Mouse (Mus musculus) natural killer cell, adult 2 months (primary cell): ENCODE results near the gene Muc4.

Experiments
- DNase-seq, 2 experiments: peaks; one replicate each; pipeline ENCODE4 v3.0.0; 2022; ENCODE audit warnings: low spot score in 2 of 2

The Muc4 gene

DNA sequence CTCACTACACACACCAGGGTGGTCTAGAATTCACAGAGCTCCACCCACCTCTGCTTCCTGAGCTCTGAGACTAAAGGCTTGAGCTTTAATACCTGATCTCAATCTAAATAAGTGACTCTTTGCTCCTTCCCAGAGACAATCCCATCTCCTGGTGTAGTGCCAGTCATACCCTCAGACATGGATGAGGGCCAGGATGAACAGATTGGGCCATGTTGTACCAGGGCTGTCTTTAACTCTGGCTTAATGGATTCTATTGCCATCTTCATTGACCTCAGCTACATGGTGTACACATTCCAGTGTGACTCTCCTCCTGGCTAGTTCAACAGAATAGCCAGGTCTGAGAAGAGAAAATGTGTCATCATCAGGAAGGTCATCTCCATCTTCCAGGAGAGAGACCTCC lies 9.2 kb upstream of the Muc4 start:
- no peak for DNase-seq

DNA sequence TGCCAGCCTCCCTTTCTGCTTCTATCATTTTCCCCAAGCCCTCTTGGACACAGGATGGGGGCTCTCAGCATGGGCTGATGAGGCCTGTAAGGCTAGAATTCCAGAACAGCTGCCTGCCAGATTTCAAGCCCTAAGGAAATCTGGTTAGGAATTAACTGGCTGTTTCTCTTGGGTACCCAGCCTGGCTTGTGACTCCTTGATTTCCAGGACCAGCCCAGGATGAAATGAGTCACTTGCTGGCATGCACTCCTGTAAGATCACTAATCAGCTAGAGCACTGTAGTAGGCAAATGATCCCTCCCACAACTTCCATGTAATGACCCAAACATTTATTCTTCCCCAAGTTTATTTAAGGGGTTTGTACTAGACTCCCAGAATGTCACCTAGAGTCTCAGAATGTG lies 7.4 kb upstream of the Muc4 start:
- no peak for DNase-seq

DNA sequence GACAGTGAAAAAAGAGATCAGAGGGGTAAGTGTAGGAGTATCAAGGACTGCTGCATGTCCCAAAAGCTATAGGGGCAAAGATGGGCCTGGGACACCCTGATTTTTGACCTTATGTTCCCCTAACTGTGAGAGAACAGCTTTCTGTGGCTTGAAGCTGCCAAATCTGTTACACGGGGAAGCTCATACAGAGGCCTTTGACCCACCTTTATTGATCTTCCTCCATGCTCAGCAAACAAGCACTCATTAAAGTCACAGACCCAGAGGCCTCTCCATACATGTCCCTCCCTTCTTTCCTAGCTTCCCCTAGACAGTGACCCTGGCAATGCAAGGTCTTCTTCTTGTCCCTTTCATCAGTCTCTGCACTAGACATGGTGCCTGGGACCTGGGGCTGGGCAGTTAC lies 7.0 kb upstream of the Muc4 start:
- no peak for DNase-seq

DNA sequence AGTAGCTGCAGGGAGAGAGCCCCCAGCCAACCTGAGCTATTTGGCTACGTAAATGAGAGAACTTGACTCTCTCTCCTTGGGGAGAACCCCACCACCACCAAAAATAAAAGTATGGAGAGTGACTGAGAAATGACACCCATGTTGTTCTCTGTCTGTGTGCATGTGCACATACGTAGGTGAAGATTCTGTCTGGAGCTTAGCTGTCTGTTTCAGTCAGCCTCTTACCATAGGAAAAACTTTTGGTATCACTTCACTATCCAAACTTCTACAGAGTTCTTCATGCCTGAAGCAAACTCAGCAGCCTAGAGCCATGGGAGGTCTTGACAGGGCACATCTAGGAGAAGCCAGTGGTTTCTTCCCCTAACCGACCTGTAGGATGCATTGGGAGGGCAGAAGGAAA lies 2.5 kb upstream of the Muc4 start:
- DNase-seq: no peak

DNA sequence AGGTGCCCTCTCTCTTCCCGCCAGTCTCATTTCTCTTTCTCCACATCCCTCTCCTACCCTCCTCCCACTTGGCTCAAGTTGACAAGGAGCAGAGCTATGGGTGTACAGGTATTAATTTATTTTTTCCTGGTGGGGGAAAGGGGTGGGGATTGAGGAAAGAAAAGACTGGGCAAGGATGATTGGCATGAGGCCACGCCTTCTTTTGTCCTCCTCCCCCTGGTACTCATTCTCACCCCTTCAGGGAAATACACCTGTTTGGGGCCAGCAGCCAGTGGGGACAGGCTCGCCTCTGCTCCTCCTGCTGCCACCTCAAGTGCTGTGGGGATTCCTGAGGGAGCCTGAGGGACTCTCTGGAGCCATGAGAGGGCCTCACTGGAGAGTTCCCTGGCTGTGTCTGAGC lies 336 bp downstream of the Muc4 start:
- DNase-seq: no peak

DNA sequence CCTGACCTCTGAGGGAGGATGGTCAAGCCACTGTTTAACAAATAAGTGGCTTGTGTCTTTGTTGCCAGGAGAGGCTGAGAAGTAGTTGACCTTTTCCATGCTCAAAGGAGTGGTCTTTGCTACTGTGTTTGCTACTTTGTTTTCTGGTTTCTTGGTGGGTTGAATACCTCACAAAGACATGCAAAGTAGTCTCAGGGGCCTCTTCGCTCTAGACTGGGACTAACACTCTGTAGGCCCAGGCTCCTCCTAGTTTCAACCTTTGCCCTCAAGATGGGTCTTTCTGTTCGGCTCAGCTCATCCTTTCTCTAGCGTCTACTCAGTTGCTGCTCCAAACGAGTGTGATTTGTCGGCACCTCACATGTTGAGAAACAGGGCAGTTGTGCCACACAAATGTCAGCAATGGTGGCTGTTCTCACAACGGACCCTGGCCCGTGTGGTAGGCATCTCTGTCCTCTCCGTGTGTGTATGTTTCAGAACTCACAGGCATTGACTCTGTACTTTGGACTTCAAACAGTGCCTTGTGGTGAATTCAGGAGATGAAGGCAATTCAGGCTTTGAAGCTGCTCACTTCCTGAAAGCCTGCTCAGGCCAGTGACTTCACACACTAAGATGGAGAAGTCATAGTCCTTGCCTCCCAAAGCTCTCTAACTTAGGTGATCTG lies 4.4 kb downstream of the Muc4 start:
- DNase-seq: no peak

DNA sequence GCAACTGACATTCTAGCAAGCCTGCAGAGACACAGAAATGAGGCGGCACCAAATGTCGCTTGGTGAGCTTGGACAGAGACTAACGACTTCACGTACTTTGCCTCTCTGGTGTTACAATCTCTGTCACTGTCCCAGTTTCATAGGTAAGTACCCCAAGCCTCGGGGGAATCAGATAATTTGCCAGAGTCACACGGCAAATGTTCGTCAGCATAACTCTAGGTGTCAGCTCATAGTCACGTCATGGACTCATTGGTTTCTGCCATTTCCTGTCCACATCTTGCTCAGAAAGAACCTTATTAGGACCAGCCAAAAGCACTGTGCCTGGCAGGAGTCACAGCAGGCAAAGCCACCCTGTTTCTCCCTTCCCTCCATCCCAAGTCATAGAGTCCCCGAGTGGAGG lies 5.7 kb downstream of the Muc4 start:
- peak; percentile 42 to 72 for DNase-seq

DNA sequence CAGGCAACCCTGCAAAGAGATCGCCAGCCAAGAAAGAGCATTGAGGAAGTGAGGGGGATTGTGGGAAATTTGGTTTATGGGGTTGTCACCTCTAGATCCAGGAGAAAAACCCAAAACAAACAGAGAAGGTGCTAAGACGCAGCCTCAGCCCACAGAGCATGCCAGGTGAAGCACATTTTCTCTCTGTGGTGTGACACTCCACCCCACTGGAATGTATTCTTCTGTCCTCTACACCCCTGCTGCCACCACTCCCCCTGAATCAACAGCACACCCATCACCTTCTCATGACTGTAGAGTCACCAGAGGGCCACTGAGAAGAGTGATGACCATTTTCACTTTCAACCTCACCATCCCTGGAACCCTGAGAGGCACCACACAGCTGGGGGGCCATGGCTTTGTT lies 7.0 kb downstream of the Muc4 start:
- DNase-seq: peak; percentile 29 to 65

DNA sequence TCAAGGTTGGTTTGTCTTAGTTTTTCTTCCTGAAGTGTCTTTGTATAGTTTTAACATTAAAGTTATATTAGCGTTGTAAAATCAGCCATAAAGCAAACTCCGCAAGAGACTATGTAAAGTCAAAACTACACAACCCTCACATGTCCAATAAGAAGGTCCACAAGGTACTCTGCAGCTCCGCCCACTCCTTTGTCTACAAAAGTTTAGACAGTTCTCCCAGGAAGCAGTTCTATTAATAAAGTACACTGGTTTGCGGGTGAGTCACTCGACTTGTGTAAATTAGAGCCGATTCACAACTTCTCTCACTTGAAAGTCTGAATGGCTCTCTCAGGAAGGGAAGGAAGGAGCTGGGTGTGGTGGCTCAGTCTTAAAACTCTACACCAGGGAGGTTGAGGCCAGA lies 10.2 kb downstream of the Muc4 start:
- no peak for DNase-seq

DNA sequence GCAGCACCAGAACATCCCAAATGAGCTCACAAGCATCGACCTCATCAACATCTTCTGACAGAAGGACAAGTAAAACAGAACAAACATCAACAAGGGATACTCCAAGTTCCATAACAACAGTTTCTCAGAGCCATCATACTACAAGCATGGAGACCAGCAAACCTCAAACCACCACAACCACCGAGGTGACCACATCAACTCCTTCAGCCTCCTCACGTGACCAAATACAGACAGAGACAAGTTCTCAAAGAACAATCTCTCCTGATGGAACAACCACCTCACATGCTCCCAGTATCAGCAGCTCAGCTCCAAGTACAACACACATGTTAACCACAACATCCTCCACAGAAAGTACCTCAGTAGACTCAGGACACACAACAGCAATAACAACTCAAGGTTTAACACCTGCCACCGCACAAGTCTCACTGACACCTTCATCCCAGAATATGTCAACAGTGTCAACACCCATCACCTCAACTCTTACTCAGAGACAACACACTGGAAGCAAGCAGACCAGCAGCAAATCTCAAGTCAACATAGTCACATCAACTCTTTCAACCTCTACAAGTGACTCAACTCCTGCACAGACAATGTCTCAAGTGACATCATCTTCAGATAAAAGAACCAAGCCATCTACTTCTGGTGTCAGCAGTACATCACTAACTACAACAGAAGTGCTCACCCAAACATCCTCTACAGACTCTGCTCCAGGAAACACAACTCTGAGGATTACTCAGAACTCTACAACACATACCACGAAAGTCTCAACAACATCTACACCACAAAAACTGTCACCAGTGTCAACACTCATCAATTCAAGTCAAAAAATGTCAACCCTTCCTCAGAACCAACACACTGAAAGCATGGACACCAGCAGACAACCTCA lies 14.8 kb downstream of the Muc4 start:
- peak; percentile 31 to 47 for DNase-seq

DNA sequence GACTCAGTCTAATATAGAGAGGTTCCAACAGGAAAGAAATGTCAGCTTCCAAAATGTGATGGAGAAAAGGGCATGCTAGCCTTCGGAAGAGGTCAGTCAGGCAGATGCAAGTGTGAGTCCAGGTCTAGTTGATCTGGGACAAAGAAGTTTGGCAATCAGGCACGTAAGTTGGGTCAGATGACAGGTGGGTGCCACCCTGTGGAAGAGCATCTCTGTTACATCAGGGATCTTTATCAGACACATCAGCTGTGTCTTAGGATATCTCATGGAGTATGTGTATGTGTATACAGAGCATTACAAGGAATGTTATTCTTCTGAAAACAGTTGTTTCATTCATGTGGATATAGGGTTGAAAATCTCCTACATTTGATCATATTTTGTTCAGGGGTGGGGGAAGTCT lies 28.9 kb downstream of the Muc4 start:
- DNase-seq: no peak

DNA sequence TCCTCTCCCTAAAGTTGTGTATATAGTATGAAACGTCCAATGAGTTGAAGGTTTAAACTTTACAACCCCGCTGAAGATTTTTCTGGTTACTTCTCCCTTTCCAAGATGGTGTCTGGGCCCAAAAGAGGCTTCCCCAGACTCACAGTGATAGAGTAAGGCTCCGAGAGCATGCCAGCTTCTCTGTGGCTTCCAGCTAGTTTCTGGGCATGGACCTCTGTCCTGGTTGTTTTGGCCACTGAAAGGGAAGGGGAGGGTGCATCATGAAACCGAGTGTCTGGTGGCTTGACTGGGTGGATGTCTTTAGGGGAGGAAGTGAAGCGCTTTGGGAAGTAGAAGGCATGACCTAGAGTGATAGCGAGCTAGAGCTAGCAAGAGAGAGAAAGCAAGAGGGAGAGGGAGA lies 29.3 kb downstream of the Muc4 start:
- DNase-seq: no peak

DNA sequence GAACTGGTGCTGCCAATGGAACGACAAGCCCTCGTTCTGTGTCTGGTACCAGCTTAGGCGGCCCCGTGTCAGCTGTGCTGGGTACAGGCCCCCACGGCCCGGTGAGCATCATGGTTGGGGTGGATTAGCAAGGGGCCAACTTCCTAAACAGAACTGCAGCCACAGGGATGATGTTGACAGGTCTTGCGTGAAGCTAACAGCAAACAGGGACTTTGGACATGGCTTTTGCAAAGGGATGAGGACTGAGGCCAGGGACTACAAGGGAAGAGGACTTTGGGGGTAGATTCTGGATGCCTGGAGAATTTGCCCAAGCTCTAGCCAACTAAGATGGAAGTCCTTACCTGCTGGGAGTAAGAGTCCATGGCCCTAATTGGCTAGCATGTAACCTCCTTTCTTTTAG lies 31.2 kb downstream of the Muc4 start:
- DNase-seq: no peak

DNA sequence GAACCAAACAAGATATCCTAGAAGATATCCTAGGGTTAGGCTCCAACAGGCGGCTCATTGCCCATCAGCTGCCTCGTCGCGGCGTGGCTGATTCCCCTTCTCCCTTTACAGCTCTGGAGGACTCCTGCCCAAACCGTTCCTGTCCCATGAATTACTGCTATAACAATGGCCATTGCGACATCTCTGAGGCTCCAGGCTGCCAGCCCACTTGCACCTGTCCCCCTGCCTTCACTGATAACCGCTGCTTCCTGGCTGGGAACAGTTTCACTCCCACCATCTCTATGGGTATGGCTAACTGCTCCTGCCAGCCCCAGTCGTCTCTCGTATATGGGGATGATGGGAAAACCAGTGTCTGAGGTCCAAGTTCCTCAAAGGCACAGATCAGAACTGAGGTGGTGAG lies 41.0 kb downstream of the Muc4 start:
- no peak for DNase-seq

DNA sequence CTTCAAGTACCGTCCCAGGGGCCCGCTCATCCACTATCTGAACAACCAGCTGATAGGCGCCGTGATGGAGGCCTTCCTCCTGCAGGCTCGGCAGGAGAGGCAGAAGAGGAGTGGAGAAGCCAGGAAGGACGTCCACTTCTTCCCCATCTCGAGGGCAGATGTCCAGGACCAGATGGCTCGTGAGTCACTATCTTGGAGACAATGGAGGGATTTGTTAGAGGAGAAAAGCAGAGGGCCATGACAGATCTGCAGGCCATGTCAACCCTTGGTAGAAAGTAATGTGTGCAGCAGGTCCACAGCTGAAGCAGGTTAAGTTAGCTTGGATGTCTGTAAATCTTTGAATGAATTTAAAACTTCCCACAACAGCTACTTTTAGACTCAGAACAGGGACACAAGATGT lies 43.3 kb downstream of the Muc4 start:
- DNase-seq: no peak

DNA sequence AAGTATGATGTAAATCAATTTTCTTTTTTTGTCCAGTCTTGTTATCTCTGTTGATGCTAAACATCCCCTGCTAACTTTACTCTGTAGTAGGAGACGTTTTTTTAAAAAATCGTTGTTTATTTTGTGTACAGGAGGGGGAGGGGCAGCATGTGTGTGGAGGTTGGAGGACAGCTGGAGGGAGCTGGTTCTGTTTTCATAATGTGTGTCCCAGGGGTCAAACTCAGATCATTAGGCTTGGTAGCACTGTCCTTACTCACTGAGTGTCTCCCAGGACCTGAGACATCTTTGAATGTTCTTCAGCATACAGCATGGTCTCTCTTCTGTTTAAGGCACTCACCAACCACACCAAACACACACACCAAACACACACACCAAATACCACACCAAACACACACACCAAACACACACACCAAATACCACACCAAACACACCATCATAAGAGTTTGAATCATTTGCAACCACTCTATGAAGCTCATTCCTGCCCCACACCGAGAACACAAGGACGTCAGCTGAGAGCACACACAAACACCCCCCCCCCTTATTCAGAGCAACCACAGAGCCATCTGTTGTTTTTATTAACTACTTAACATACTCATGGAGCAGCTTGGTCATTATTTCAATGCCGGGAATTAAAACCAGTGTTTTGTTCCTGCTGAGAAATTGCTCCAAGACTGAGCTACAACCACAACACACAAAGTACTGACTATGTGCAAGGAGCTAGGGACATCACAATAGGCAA lies 47.8 kb downstream of the Muc4 start:
- no peak for DNase-seq

DNA sequence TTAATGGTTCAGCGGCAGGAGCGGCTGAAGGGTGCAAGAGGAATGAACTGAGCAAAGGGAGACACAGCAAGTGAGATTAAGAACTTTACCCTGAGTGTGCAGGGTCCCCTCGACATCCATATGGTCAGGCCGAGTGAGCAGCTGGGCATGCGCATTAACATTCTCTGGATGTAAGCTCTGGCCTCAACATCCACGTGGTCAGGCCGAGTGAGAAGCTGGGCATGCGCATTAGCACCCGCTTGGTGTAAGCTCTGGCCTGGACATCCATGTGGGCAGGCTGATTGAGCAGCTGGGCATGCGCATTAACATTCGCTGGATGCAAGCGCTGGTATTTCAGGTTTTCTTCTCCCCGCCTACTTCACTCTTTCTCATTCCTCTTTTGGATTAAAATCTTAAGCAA lies 49.2 kb downstream of the Muc4 start:
- DNase-seq: no peak

DNA sequence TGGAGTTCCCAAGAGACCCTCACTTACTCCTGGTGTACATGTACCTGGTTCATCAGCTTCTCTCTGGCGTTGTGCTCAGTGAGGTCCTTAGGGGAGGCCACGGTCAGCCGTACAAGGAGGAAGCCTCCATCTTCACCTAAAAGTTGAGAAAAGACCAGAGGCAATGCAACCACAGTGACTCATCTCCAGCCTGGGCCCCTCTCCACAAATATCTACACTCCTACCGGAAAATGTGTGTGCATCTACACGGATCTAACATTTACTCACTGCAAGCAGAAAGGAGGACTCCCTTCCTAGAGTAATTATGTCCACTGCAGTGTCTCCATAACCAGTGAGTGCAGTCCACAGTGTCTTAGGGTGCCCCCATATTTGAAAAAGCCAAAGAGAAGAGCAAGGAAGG lies 54.4 kb downstream of the Muc4 start:
- no peak for DNase-seq

DNA sequence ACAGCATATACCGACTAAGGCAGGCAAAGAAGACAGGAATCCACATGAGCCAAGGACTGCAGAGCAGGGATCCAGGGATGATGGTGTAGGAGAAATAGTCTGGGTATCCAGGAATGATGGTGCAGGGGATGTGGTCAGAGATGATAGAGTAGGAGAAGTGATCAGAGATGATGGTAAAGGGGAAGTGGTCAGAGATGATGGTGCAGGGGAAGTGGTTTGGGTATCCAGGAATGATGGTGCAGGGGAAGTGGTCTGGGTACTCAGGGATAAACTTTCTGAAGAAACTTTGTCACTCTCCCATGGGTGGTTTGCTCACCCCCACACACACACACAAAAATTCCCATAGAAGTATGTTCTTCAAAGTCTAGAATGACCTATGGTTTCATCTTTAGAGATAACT lies 59.5 kb downstream of the Muc4 start:
- no peak for DNase-seq

DNA sequence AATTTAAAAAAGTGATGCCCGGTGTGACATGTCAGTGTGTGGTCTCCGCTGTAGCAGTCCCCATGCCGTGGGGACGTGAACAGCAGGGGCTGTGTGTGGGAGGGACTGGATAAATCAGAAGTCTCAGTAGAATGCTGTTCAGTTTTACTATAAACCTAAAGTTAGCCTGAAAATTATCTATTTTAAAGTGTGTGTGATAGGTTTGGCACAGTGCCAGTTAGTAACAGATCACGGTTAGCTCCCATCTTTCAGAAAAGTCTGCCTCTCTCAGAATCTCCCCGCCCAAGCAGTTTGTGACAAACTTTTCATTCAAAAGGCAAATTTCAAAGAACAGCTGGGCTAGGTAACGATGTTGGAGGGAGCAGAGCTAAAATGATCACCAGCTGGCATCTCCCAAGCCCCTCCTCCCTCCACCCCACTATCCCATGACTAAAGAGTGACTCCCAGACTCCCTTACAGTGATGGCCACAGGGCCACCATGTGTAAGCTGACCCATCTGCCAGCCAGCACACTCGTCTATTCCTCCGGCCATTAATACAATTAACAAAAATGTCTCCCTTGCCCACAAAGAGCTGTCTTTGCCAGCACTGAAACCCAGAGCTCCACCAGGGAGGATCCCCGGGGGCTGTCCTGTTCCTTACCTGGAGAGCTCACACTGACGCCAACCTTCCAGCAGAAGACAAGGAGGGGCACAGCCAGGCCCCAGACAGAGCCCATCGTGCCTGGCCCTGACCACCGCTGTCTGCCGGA lies 61.2 kb downstream of the Muc4 start:
- no peak for DNase-seq

DNA sequence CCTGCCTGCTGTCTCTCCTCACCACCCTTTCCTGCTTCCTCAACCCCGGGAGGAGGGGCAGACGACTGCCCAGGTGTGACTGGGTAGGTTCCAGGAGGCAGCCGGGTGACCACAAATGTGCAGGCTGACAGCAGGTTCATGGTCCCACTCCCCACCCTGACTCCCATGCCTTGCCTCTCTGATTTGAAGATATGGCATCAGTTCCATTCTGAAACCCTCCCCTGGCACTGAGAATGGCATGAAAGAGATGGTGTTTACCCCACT lies 61.7 kb downstream of the Muc4 start, which contains the start of gene Muc20:
Muc20 (minus strand) TSS at position 10 of the 264 bp plus-strand sequence.
- DNase-seq: no peak

DNA sequence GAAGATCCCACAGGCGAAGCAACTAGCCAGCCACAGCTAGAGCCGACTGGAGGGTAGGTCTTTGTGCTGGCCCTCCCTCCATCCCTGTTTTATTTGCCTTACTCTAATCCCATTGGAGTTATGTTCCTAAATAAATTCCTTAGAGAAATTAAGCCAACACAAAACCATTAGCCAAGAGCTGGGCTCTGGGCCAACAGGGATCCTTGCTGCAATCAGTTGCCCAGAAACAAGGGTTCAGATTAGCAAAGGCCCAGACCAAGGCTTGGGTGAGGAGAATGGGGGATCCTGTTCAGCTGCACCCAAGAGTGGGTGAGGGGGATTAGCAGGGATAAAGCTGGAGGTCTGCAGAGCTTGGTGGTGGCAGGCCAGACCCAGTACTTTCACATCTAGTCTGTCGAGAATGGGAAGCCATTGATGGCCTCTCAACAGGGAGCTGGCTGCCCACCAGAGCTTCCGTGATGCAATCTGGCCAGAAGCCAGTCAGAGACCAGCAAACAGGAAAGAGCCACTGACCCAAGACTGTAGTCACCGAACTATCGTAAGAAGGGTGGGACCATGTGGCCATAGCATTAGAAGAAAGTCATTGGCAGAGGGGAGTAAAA lies 67.7 kb downstream of the Muc4 start:
- peak; percentile 5 to 34 for DNase-seq
